Mouse (Mus musculus) liver, postnatal 0 days (tissue): ENCODE data around the gene Zcchc2. TPM values are rescaled to one million over a fixed set of nuclear protein-coding genes. Genes with fewer than 3 reads are reported as not detected.

Experiments used
- ATAC-seq: fragments of 200-750 bp; cut with Nextera tagmentation; 2 replicates; pipeline ENCODE4 v1.8.0; 2017; ENCODE audit warnings: mild to moderate bottlenecking, moderate library complexity
- DNase-seq: peaks from one replicate; pipeline ENCODE4 v3.0.0-alpha.2; 2016
- H3K27ac ChIP-seq: fragments of 300-500 bp; sonication (generic); 2 replicates; pipeline ENCODE4 v1.5.1; 2014; ENCODE audit warnings: antibody characterized with exemption, moderate library complexity, mild to moderate bottlenecking, low read depth
- H3K27me3 ChIP-seq: fragments of 300-500 bp; sonication (generic); 2 replicates; pipeline ENCODE4 v1.6.1; 2014; ENCODE audit warnings: low read length, control low read depth, mixed read lengths; ENCODE audit not compliant: insufficient read depth
- H3K36me3 ChIP-seq: fragments of 300-500 bp; sonication (generic); replicated peaks from 2 replicates; pipeline ENCODE4 v1.6.1; 2014; ENCODE audit warnings: mild to moderate bottlenecking, control low read depth, low read length, moderate library complexity, mixed read lengths; ENCODE audit not compliant: insufficient read depth
- H3K4me1 ChIP-seq: fragments of 300-500 bp; sonication (generic); 2 replicates; pipeline ENCODE4 v1.6.1; 2014; ENCODE audit warnings: antibody characterized with exemption, mild to moderate bottlenecking, control low read depth; ENCODE audit not compliant: insufficient read depth
- H3K4me2 ChIP-seq: fragments of 300-500 bp; sonication (generic); 2 replicates; pipeline ENCODE4 v1.6.1; 2014; ENCODE audit warnings: low read depth, mild to moderate bottlenecking, low read length, moderate library complexity, mixed read lengths
- H3K4me3 ChIP-seq: fragments of 300-500 bp; sonication (generic); 2 replicates; pipeline ENCODE4 v1.5.1; 2014; ENCODE audit warnings: low read depth, low read length
- H3K9ac ChIP-seq: fragments of 300-500 bp; sonication (generic); replicated peaks from 2 replicates; pipeline ENCODE4 v1.6.1; 2014; ENCODE audit warnings: mild to moderate bottlenecking, moderate library complexity
- H3K9me3 ChIP-seq: fragments of 300-500 bp; sonication (generic); 2 replicates; pipeline ENCODE4 v1.6.1; 2016; ENCODE audit warnings: mild to moderate bottlenecking, control low read depth, low read length, mixed read lengths
- CTCF ChIP-seq: sonication (generic); IDR thresholded peaks from 2 replicates; pipeline ENCODE4 v1.5.1; 2016; ENCODE audit warnings: antibody characterized with exemption, low read depth
- EP300 ChIP-seq: IDR thresholded peaks from 2 replicates; pipeline ENCODE4 v1.6.1; 2016; ENCODE audit warnings: antibody characterized with exemption, low read depth, mild to moderate bottlenecking
- WGBS: fragments of 180-500 bp; shearing (Covaris S2); extraction: QIAGEN DNeasy Blood & Tissue Kit; methylation state at CpG from one replicate; pipeline ENCODE4 v1.1.7; 2014; ENCODE audit not compliant: insufficient replicate concordance; 5-methylcytosine and 5-hydroxymethylcytosine counted together
- polyA plus RNA-seq: library from polyadenylated mRNA; unstranded; fragments of >200 nt; fragmentation: Nextera tagmentation; extraction: Ambion mirVana; gene quantifications from 2 replicates; pipeline ENCODE4 v1.2.1, GENCODE M21; 2015

Gene Zcchc2
- polyA plus RNA-seq, 1 experiment from 2014 or later = 1.4 TPM

DNA sequence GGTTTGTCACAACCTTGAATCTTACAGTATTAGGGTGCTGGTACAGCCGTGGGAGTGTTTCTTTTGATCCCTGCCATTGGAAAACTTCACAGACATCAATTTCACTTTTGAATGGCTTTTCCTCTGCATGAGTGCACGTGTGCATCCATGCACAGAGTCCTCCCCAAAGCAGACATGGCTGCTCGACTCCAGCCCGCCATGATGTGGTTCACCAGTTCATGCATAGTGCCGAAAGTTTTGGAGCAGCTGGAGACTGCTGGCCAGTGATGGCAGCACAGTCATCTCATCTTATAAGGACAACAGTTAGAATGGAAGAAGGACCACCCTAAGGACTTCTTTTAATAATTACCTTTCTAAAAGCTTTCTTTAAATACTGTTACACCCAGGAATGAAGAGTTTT, 34.1 kb upstream of the Zcchc2 start:
- Histone ChIP-seq H3K36me3 (no peaks in the 10 kb centered on the region), H3K27me3 (no peaks in the 10 kb centered on the region), H3K27ac (no peak overlapping the region), H3K4me2 (no peak overlapping the region), H3K9me3 (peaks cover 7% of the 10 kb centered on the region; the same call in 1 of the 2 replicates), H3K4me1 (0 out of 2 replicates have a peak, but pooled peaks cover 3% of the 10 kb centered on the region), H3K4me3 (no peak overlapping the region), H3K9ac (no peak overlapping the region)
- 74% methylated on average over 5 of the region's 5 CpGs for WGBS
- DNase-seq (no peak), ATAC-seq (no peak)
- TF ChIP-seq EP300 (no peak), CTCF (no peak)

DNA sequence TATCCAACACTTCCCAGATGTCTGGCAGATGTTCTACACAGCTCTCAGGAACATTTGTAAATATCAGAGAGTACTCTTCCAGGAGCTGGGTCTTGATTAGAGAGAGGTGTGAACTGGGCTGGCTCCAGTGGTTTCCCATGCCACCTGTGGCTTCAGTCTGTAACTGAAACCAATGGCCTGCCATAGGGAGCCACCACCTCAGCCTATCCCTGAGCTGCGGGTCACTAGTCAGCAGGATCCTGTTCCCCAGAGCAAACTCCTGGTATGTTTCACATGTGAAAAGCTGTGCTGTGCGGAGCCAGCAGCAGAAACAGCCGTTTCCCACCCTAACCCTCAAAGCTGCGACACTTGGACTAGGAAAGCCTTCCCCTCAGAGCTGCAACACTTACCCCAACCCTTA, 28.7 kb upstream of the Zcchc2 start:
- TF ChIP-seq CTCF (no peak), EP300 (no peak)
- Histone ChIP-seq H3K4me1 (no peaks in the 10 kb centered on the region), H3K4me3 (no peak overlapping the region), H3K9me3 (no peaks in the 10 kb centered on the region), H3K27ac (no peak overlapping the region), H3K4me2 (no peak overlapping the region), H3K36me3 (no peaks in the 10 kb centered on the region), H3K9ac (no peak overlapping the region), H3K27me3 (no peaks in the 10 kb centered on the region)
- 72% methylated on average over 4 of the region's 4 CpGs for WGBS
- ATAC-seq (no peak), DNase-seq (no peak)

- Histone ChIP-seq H3K36me3 (no peaks in the 10 kb centered on the region), H3K4me2 (no peak overlapping the region), H3K4me3 (no peak overlapping the region), H3K27ac (no peak overlapping the region), H3K27me3 (no peaks in the 10 kb centered on the region), H3K9me3 (no peaks in the 10 kb centered on the region), H3K4me1 (no peaks in the 10 kb centered on the region), H3K9ac (no peak overlapping the region)
- no peak for DNase-seq
- ATAC-seq = no peak
- no peak for TF ChIP-seq CTCF
- no peak for TF ChIP-seq EP300
- WGBS = 69% methylated on average over 7 of the region's 7 CpGs
Measured at GRCm38 (mm10) chr1:105962084-105962818, 28.0 kb upstream of the Zcchc2 start.

- 88% methylated on average over 9 of the region's 9 CpGs for WGBS
- Histone ChIP-seq H3K4me3 (no peak overlapping the region), H3K27ac (no peak overlapping the region), H3K9me3 (no peaks in the 10 kb centered on the region), H3K9ac (no peak overlapping the region), H3K4me2 (no peak overlapping the region), H3K4me1 (no peaks in the 10 kb centered on the region), H3K27me3 (no peaks in the 10 kb centered on the region), H3K36me3 (no peaks in the 10 kb centered on the region)
- no peak for TF ChIP-seq CTCF
- no peak for TF ChIP-seq EP300
- ATAC-seq (no peak), DNase-seq (no peak)
Measured at GRCm38 (mm10) chr1:105962852-105963251, 27.4 kb upstream of the Zcchc2 start.

GRCm38 (mm10) chr1:105964514-105964913, 25.7 kb upstream of the Zcchc2 start:
- Histone ChIP-seq H3K9ac (no peak overlapping the region), H3K9me3 (no peaks in the 10 kb centered on the region), H3K27me3 (no peaks in the 10 kb centered on the region), H3K4me1 (no peaks in the 10 kb centered on the region), H3K27ac (no peak overlapping the region), H3K36me3 (no peaks in the 10 kb centered on the region), H3K4me2 (no peak overlapping the region), H3K4me3 (no peak overlapping the region)
- 65% methylated on average over 4 of the region's 4 CpGs for WGBS
- TF ChIP-seq EP300 (no peak), CTCF (no peak)
- ATAC-seq = no peak
- no peak for DNase-seq

DNA sequence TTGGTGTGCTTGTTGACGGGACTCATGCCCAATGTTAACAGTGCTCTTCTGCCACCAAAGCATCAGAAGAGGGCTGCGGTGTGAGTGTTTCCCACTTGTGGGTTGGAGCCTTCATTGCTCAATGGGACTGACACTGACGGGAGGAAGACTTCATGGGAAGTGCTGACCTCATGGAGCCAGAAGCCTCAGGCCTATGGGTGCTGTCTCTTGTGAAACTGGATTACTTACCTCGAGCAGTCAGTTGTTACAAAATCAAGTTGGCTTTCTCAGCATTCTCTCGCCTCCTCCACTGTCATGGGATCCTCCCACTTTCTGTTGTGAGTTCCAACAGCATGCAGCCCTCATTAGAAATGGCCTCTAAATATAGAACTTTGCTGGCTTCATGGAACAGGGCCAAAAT, 25.0 kb upstream of the Zcchc2 start:
- WGBS = 60% methylated on average over 5 of the region's 5 CpGs
- H3K36me3 ChIP-seq = no peaks in the 10 kb centered on the region

More for the DNA sequence above, 25.0 kb upstream of the Zcchc2 start:
- no peaks in the 10 kb centered on the region for H3K9me3 ChIP-seq
- TF ChIP-seq CTCF (no peak), EP300 (no peak; the same call in 1 of the 2 replicates)
- H3K27me3 ChIP-seq = no peaks in the 10 kb centered on the region
- no peaks in the 10 kb centered on the region for H3K4me1 ChIP-seq
- H3K4me2 ChIP-seq = no peak overlapping the region
- no peak overlapping the region; the same call in 1 of the 2 replicates for H3K27ac ChIP-seq
- H3K4me3 ChIP-seq = no peak overlapping the region
- peak; percentile 34 for DNase-seq
- H3K9ac ChIP-seq = no peak overlapping the region
- peak; percentile 70 for ATAC-seq
